Mouse (Mus musculus) myocyte (in vitro differentiated cells): ENCODE data around the gene Rcor3. TPM values are rescaled to one million over a fixed set of nuclear protein-coding genes. Genes with fewer than 3 reads are reported as not detected.

Experiments
- H3K27me3 ChIP-seq: one replicate; pipeline ENCODE4 v1.6.1; 2011; ENCODE audit not compliant: control insufficient read depth, insufficient read depth, insufficient read length
- H3K36me3 ChIP-seq: one replicate; pipeline ENCODE4 v1.6.1; 2011; ENCODE audit not compliant: control insufficient read depth, insufficient read depth
- H3K4me2 ChIP-seq: one replicate; pipeline ENCODE4 v1.6.1; 2011; ENCODE audit warnings: low read depth, control low read depth
- H3K4me3 ChIP-seq: one replicate; pipeline ENCODE4 v1.5.1; 2011; ENCODE audit warnings: mild to moderate bottlenecking, control low read depth, moderate library complexity
- H3K79me2 ChIP-seq: one replicate; pipeline ENCODE4 v1.6.1; 2011; ENCODE audit not compliant: control insufficient read depth, insufficient read depth
- H3ac ChIP-seq: one replicate; pipeline ENCODE4 v1.6.1; 2011; ENCODE audit not compliant: control insufficient read depth, insufficient read length
- CEBPB ChIP-seq: IDR thresholded peaks from 2 replicates; pipeline ENCODE4 v1.6.1; 2011; ENCODE audit warnings: mild to moderate bottlenecking, moderate library complexity; ENCODE audit not compliant: poor library complexity, insufficient read depth, severe bottlenecking
- E2F4 ChIP-seq: IDR thresholded peaks from one replicate; pipeline ENCODE4 v1.6.1; 2011; ENCODE audit warnings: mild to moderate bottlenecking, control low read depth, moderate library complexity; ENCODE audit not compliant: insufficient read depth
- MAX ChIP-seq: IDR thresholded peaks from one replicate; pipeline ENCODE4 v1.6.1; 2011; ENCODE audit warnings: low read depth, mild to moderate bottlenecking, control low read depth
- MYOD1 ChIP-seq, 3 experiments: IDR thresholded peaks; one replicate each; pipeline ENCODE4 v1.6.1; 2011; ENCODE audit warnings: control low read depth in 2 of 3, low read depth in 2 of 3, mild to moderate bottlenecking in 2 of 3, moderate library complexity in 1 of 3; ENCODE audit not compliant: insufficient read length in 2 of 3, control insufficient read depth in 1 of 3
- MYOG ChIP-seq, 3 experiments: IDR thresholded peaks; one replicate each; pipeline ENCODE4 v1.6.1; 2011; ENCODE audit warnings: control low read depth in 2 of 3, low read depth in 2 of 3, mild to moderate bottlenecking in 2 of 3; ENCODE audit not compliant: insufficient read length in 2 of 3, control insufficient read depth in 1 of 3, insufficient read depth in 1 of 3
- POLR2A ChIP-seq: IDR thresholded peaks from one replicate; pipeline ENCODE4 v1.6.1; 2011; ENCODE audit warnings: low read depth, mild to moderate bottlenecking, control low read depth, moderate library complexity; ENCODE audit not compliant: insufficient read length
- POLR2AphosphoS2 ChIP-seq: IDR thresholded peaks from one replicate; pipeline ENCODE4 v1.6.1; 2011; ENCODE audit warnings: low read depth, control low read depth; ENCODE audit not compliant: insufficient read length
- REST ChIP-seq: IDR thresholded peaks from one replicate; pipeline ENCODE4 v1.6.1; 2011; ENCODE audit warnings: mild to moderate bottlenecking, control low read depth, moderate library complexity; ENCODE audit not compliant: insufficient read depth, insufficient read length
- SRF ChIP-seq: IDR thresholded peaks from one replicate; pipeline ENCODE4 v1.6.1; 2011; ENCODE audit warnings: low read depth; ENCODE audit not compliant: control insufficient read depth, insufficient read length
- TCF12 ChIP-seq: IDR thresholded peaks from one replicate; pipeline ENCODE4 v1.6.1; 2011; ENCODE audit warnings: mild to moderate bottlenecking, control low read depth; ENCODE audit not compliant: poor library complexity, insufficient read depth, severe bottlenecking
- TCF3 ChIP-seq: IDR thresholded peaks from one replicate; pipeline ENCODE4 v1.6.1; 2011; ENCODE audit warnings: low read depth, control low read depth; ENCODE audit not compliant: insufficient read length
- USF1 ChIP-seq: IDR thresholded peaks from one replicate; pipeline ENCODE4 v1.6.1; 2011; ENCODE audit warnings: low read depth, mild to moderate bottlenecking, control low read depth, moderate library complexity
- polyA plus RNA-seq: library from polyadenylated mRNA; unstranded; fragments of >200 nt; fragmentation: generic; extraction: Trizol; gene quantifications from one replicate; pipeline ENCODE4 v1.2.1, GENCODE M21; 2012; ENCODE audit warnings: missing spikeins

The Rcor3 gene
- polyA plus RNA-seq, 1 experiment = 12.0 TPM

DNA sequence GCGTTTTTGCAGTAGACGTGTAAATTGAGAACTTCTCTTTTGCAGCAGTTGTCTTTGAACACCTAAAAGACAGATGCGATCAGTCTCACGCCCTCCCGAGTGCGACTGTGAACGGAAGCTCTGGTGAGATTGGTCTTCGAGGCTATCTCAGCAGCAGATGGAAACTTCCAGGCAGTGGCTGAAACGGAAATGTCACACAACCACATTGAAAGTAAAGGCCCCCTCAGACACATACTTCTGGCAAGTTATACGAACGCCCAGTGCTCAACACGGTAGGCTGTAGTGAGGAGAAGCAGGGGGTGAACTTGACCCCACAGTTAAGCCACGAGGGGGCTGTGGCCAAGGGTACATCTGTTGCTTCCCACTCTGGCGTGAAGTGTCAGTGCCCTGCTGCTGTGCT lies 75.2 kb downstream of the Rcor3 start:
- H3K4me2 ChIP-seq = no peak overlapping the region
- no peaks in the 10 kb centered on the region for H3K27me3 ChIP-seq
- no peak overlapping the region for H3K4me3 ChIP-seq
- no peak for TF ChIP-seq POLR2A
- TF ChIP-seq TCF3 = no peak
- TF ChIP-seq CEBPB = no peak
- TF ChIP-seq MYOD1 (IDR thresholded peaks at IDR 0.05; ENCODE audit: control insufficient read depth in 1 of 3, insufficient read length in 2 of 3, low read depth in 2 of 3) = peak in 2 of 3 experiments; percentile 31 to 59
- TF ChIP-seq USF1 = no peak
- no peak for TF ChIP-seq MAX
- TF ChIP-seq MYOG (IDR thresholded peaks at IDR 0.05; ENCODE audit: control insufficient read depth in 1 of 3, insufficient read depth in 1 of 3, insufficient read length in 2 of 3, low read depth in 2 of 3) = peak in 1 of 3 experiments; percentile 32
- no peak for TF ChIP-seq E2F4
- no peaks in the 10 kb centered on the region for H3K79me2 ChIP-seq
- H3K36me3 ChIP-seq = peaks cover 14% of the 10 kb centered on the region
- H3ac ChIP-seq = no peak overlapping the region

DNA sequence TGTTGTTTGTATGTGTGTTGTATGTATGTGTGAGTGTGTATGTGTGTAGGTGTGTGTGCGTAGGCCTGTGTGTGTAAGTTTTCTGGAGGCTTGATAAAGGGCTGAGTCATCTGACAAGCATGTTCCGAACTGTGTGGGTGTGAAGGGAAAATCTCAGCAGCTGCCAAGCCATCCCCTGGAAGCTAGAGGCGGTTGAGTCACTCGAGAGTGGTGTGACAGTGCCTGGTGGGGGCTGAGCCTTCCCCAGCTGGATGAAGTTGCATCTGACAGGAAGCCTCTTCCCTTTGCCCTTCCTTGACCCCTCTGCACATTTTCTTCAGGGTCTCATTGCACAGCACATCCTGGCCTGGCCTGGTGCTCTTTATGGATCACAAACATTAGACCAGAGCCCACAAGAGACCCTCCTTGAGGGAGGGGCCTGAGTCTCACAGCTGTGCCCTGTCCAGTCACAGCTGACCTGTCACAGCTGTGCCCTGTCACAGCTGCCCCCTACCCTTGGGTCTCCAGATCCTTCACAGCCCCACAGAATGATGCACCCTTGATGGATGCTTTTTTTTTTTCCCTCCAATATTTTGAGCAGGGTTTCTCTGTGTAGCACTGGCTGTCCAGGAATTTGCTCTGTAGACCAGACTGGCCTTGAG lies 76.1 kb downstream of the Rcor3 start:
- Histone ChIP-seq H3ac (no peak overlapping the region), H3K36me3 (peaks cover 13% of the 10 kb centered on the region), H3K4me2 (peak overlapping the region; percentile 40), H3K79me2 (no peaks in the 10 kb centered on the region), H3K27me3 (no peaks in the 10 kb centered on the region), H3K4me3 (no peak overlapping the region)
- TF ChIP-seq USF1 (no peak), TCF3 (peak; percentile 56), MYOD1 (IDR thresholded peaks at IDR 0.05; ENCODE audit: control insufficient read depth in 1 of 3, insufficient read length in 2 of 3, low read depth in 2 of 3) (peak; percentile 0 to 90 (median 68)), SRF (no peak), POLR2A (no peak), TCF12 (peak; percentile 61), CEBPB (0 out of 2 replicates have a peak, but pooled peaks have one; percentile 19), MYOG (IDR thresholded peaks at IDR 0.05; ENCODE audit: control insufficient read depth in 1 of 3, insufficient read depth in 1 of 3, insufficient read length in 2 of 3, low read depth in 2 of 3) (peak in 2 of 3 experiments; percentile 80 to 89)

DNA sequence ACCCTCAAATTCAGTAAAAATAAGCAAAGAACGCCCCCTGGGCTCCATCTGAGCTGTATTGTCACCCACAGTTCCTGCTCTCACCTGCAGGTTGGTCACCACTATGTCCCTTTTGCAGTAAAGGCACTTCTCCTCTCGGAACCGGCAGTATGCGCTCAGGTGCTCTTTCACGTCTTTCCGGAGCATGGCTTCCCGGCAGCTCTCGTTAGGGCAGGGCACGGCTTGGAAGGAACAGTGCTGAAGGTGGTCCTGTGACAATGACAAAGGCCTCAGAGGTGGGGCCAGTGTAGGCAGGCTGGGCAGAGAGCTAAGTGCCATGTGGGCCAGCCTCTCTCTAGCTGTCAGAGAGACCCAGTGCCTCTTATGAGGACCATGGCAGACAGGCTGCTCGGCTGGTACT lies 79.0 kb downstream of the Rcor3 start:
- TF ChIP-seq TCF12 (no peak), E2F4 (no peak), CEBPB (no peak), TCF3 (no peak), MYOD1 (IDR thresholded peaks at IDR 0.05; ENCODE audit: control insufficient read depth in 1 of 3, insufficient read length in 2 of 3, low read depth in 2 of 3) (no peak), POLR2A (no peak), POLR2AphosphoS2 (no peak), SRF (no peak), REST (no peak), MYOG (IDR thresholded peaks at IDR 0.05; ENCODE audit: control insufficient read depth in 1 of 3, insufficient read depth in 1 of 3, insufficient read length in 2 of 3, low read depth in 2 of 3) (no peak), USF1 (no peak), MAX (no peak)
- Histone ChIP-seq H3K27me3 (no peaks in the 10 kb centered on the region), H3K4me3 (no peak overlapping the region), H3K79me2 (no peaks in the 10 kb centered on the region), H3K36me3 (peaks cover 9% of the 10 kb centered on the region), H3ac (no peak overlapping the region), H3K4me2 (no peak overlapping the region)

DNA sequence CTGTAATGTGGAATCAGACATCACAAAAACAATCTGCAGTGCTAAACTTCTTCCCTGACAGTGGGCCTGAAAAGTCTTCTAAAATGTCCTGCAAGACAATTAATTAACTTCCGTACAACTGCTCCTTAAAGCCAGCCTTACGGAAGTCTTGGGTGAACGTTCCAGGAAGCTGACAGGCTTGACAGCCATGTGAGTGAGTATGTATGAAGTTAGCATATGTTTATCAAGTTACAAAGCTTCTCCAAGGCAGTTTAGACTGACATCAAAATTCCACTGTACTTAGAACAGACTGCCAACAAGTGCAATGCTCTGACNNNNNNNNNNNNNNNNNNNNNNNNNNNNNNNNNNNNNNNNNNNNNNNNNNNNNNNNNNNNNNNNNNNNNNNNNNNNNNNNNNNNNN lies 84.1 kb downstream of the Rcor3 start:
- Histone ChIP-seq H3K79me2 (no peaks in the 10 kb centered on the region), H3ac (no peak overlapping the region), H3K27me3 (no peaks in the 10 kb centered on the region), H3K4me3 (no peak overlapping the region), H3K36me3 (peaks cover 5% of the 10 kb centered on the region), H3K4me2 (no peak overlapping the region)
- TF ChIP-seq TCF12 (no peak), USF1 (no peak), MYOG (IDR thresholded peaks at IDR 0.05; ENCODE audit: control insufficient read depth in 1 of 3, insufficient read depth in 1 of 3, insufficient read length in 2 of 3, low read depth in 2 of 3) (no peak), CEBPB (no peak), MYOD1 (IDR thresholded peaks at IDR 0.05; ENCODE audit: control insufficient read depth in 1 of 3, insufficient read length in 2 of 3, low read depth in 2 of 3) (no peak)

DNA sequence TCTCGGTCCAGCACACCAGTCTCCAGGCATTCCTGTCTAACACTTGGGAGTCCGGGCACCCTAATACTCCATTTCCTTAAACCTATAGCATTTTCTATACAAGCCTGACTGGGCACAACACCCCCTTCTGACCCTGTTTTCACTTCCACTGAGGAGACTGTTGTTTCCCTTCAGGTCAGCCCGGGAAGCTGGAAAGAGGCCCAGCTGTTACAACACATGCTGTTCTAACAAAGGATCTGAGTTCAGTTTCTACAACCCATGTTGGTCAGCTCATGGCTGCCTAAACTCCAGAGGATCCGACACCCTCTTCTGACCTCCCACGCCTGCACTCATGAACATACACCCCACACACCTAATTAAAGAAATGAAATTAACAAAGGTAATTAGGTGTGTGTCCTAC lies 84.9 kb downstream of the Rcor3 start:
- Histone ChIP-seq H3K4me3 (no peak overlapping the region), H3K4me2 (no peak overlapping the region), H3ac (no peak overlapping the region), H3K27me3 (no peaks in the 10 kb centered on the region), H3K36me3 (peaks cover 5% of the 10 kb centered on the region), H3K79me2 (no peaks in the 10 kb centered on the region)
- TF ChIP-seq POLR2A (no peak), MYOG (IDR thresholded peaks at IDR 0.05; ENCODE audit: control insufficient read depth in 1 of 3, insufficient read depth in 1 of 3, insufficient read length in 2 of 3, low read depth in 2 of 3) (no peak), SRF (no peak), USF1 (no peak), REST (no peak), CEBPB (no peak), E2F4 (no peak), MYOD1 (IDR thresholded peaks at IDR 0.05; ENCODE audit: control insufficient read depth in 1 of 3, insufficient read length in 2 of 3, low read depth in 2 of 3) (no peak), POLR2AphosphoS2 (no peak), TCF12 (no peak)
